Mouse (Mus musculus) right cerebral cortex, postnatal 25 days (tissue): ENCODE results near the gene Cstf1.

Source experiments
- DNase-seq: peaks from one replicate; pipeline ENCODE4 v3.0.0; 2022

Cstf1 gene

GRCm38 (mm10) chr2:172370411-172371223 lies at the start of gene Cstf1, which contains the start of gene Aurka:
TSS of gene Cstf1 (plus strand) at chr2:172370681.
TSS of gene Aurka (minus strand) at chr2:172370535.
- DNase-seq, result peak; percentile 96

- no peak for DNase-seq
These were observed 49.6 kb upstream of the Cstf1 start for GRCm38 (mm10) chr2:172320878-172321277.

DNA sequence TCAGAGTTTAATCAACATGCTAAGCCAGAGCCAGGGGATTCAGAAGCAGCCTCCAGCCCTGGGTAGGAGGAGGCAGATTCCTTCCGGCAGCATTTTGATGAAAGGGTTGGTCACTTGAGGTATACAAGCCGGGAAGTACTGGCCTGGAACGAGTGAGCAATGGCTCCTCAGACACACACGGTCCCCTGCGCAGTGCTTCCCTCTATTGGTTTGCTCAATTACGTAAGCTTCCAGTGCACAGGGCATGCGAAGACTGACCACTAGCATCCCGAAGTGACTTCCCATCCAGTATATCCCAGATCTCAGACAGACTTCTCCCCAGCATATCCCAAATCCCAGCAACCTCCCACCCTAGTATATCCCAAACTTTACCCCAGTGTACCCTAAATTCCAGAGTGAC lies 42.2 kb upstream of the Cstf1 start:
- no peak for DNase-seq

GRCm38 (mm10) chr2:172329179-172329578 lies 41.3 kb upstream of the Cstf1 start:
- peak; percentile 77 for DNase-seq

GRCm38 (mm10) chr2:172338206-172338942 lies 32.1 kb upstream of the Cstf1 start:
- DNase-seq, result no peak

- no peak for DNase-seq
These were observed 29.5 kb upstream of the Cstf1 start for GRCm38 (mm10) chr2:172340936-172341335.

- DNase-seq, result no peak
These were observed 28.9 kb upstream of the Cstf1 start for GRCm38 (mm10) chr2:172341606-172342005.

DNA sequence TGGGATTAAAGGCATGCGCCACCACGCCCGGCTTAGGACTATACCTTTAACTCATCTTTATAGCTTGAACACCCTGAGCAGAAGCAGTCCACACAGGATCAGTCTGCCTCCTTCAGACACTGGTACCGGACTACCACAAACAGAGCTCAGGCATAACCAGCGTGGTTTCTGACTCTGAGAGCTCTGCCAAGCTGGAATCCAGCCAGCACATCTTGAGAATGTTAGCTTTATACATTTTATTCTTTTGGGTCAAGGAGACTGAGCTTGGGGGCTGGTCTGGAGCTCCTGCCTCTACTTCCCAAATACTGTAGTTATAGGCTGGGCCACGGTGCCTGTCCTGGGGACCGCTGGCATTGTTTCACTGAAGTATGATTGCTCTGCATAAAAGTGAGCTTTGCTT lies 26.7 kb upstream of the Cstf1 start:
- DNase-seq, result no peak

GRCm38 (mm10) chr2:172344669-172345068 lies 25.8 kb upstream of the Cstf1 start:
- no peak for DNase-seq

DNA sequence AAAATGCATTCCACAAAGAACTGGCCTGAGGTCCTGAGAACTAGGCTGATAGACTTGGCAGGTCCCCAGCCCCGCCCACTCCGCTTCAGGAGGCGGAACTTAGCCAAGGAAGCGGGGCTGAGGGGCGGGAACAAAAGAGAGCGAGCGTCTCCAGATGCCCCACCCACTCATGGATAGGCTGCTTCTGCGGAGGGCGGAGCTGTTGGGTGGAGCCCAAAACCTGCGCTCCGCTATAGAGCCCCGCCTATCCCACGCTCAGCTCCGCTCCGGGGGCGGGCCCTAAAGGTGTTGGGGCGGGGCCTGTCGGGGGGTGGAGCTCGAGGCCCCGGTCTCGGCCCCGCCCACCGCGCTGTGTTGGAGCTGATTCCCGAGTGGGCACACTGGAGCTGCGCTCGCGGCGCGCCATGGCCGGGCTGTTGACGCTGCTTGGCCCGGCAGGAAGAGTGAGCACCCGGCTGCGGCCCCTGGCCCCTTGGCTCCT lies 25.2 kb upstream of the Cstf1 start, which contains the start of gene Fam210b:
TSS of gene Fam210b (plus strand) at position 308 of the 481 bp plus-strand sequence.
- DNase-seq, result peak; percentile 93

DNA sequence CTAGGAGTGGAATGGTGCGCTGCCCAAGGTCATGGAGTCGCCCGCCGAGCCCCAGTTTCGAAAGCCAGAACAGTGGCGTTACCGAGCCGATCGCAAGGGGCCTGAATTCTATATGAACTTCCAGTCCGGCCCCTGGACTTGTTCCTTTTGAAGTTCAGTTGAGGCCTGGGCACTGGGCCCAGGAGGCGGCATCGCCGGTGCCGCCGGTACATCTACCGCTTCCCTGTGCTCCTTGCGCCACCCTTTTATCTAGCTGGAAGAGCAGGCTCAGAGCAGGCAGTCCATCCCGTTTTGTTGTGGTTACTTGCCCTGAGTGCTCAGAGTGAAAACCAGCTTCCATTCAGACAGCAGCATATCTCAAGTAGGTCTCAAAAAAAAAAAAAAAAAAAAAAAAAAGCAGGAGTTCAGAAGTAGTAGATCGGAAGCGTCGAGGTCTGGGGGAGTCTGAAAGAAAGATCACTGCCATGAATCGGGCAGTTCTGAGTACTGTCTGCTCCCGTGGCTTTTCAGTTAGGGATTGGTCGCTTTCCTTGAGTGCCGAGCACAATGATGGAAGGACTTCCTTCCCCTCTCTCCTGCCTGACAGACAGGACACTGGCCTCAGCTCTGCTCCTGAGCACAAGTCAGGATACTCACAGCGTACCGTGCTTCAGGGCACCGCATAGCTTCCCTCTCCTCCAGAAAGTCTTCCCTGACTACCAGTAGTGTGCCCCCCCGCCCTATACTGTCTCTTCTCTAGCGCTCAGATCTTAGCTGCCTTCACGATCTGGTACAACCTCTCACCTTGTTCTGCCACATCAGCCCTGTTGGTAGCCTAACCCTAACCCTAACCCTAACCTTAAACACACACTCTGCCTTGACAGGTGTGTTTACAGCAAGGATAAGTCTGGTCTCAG lies 24.2 kb upstream of the Cstf1 start:
- DNase-seq, result peak; percentile 26

DNA sequence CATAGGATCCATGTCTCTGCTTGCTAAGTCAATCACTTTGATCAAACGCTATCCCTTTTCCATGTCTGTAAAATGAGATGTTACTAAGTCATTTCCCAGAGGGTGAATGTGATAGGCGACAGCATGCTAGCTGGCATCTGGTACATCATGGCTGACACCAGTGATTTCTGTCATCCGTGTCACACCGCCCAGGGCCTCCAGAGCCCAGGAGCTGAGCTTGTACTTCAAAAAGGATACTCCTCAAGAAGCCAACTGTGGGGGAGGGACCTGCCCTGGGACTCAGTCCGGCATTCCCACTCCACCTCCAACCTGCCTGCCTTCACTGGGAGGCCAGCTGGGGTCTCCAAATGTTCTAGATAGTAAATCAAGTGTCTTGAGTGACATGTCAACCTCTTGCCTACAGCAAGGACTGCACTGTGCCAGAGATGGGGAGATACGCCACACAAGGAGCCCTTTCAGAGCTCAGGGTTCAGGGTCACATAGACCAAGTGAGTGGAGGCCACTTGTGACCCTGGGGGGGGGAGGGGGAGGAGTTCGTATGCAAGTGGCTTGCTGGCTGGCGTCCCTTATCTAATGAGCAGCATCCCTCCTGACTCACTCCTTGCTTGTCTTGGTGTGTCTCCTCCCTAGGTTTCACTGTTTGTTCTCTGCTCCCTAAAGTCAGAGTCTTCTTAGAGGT lies 23.4 kb upstream of the Cstf1 start:
- no peak for DNase-seq

- no peak for DNase-seq
These were observed 22.1 kb upstream of the Cstf1 start for GRCm38 (mm10) chr2:172348297-172348950.

DNA sequence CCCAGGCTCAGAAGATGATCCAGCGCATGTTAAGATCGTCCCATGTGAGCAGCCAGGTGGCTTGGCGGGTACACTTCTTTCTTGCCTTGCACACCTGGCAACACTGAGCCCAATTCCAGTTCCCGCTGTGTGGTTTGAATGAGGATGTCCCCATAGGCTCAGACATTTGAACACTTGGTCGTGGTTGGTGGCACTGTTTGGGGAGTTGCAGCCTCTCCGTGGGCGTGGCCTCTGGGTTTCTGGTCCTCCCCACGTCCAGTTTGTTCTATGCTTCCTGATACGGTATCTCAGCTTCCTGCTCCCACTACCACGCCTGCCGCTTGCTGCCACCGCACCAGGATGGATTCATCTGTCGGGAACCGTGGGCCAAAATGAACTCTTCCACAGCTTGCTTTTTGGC lies 20.7 kb upstream of the Cstf1 start:
- DNase-seq, result no peak

GRCm38 (mm10) chr2:172350773-172351172 lies 19.7 kb upstream of the Cstf1 start:
- DNase-seq, result no peak

DNA sequence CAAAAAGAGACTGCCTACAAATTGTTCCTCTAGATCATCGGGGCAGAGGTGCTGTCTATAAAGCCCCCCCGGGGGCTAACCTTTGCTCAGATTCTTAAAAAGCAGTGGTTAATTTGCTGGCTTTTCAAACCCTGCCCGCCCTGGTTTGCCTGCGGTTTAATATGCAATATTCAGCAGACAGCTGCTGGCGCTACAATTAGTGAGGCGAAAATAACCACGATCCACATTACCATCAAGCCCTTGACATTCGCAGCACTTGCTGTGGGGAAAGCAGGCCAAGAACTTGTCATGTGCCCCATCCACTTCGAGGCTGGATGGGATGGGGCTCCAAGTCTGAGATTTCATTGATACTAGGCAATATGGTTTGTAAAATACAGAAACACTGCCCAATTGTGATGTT lies 17.3 kb upstream of the Cstf1 start:
- no peak for DNase-seq

GRCm38 (mm10) chr2:172354761-172355160 lies 15.7 kb upstream of the Cstf1 start:
- DNase-seq, result no peak

DNA sequence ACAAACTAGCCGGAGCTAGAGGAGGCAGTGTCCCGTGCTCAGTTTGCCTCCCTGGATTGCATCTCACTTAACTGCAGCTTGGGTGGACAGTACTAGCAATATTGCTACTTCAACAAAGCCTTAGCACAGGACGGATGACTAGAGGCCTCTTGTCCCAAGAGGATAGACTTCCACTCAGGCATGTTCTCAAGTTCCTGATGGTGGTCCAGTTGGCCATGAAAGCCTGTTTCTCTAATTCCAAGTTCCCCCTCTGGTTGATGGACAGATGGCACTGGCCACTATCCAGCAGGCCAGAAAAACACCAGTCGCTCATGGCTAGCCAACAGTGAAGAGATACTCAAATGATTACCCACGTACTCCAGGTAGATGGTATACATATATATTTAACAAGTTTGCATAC lies 14.6 kb upstream of the Cstf1 start:
- DNase-seq, result no peak

DNA sequence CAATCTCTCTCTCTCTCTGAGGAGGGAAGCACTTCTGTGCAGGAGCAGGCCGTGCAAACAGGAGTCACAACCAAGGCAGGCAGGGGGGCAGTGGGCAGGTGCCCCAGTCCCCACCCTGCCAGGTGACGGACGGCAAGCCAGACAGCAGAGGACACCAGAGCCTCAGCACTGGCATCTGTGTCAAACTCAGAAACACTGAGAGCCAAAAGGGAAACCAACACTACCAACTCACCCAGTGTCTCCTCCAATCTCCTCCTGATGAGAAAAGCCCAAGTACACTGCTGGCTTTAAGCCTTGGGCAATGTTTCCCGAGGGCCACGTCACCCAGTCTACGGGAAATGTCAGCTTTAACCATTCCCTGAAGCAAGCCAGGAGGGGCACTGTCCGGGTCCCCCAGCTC lies 7.3 kb upstream of the Cstf1 start:
- DNase-seq, result no peak

GRCm38 (mm10) chr2:172371258-172371657 lies 777 bp downstream of the Cstf1 start:
- no peak for DNase-seq

DNA sequence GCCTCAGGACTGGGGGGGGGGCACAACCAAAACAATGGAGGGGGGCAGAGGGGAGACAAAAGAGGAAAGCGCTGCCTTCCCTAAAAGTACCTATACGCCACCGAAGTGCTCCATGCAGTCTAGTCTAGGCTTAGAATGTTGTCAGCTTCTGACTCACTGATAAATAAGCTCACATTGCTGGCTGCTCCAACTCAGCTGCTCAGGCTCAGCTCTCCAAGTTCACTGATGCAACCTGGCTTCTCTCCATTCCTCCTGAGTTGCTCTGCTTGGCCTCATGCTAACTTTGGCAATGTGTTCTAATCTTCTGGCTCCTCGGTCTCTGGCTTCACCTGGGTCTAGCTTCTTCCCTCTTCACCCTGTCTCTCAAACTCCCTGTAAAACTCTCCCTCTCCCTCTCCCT lies 6.1 kb downstream of the Cstf1 start:
- DNase-seq, result no peak
